Mouse (Mus musculus) left cerebral cortex, adult 11 months (tissue): ENCODE data around the gene Asap2.
A peak's percentile ranks its signal among the peaks of the same experiment; 100 is the strongest.

ENCODE experiments used
- DNase-seq: peaks from one replicate; pipeline ENCODE4 v3.0.0; 2022; ENCODE audit warnings: low spot score

Gene Asap2

DNA sequence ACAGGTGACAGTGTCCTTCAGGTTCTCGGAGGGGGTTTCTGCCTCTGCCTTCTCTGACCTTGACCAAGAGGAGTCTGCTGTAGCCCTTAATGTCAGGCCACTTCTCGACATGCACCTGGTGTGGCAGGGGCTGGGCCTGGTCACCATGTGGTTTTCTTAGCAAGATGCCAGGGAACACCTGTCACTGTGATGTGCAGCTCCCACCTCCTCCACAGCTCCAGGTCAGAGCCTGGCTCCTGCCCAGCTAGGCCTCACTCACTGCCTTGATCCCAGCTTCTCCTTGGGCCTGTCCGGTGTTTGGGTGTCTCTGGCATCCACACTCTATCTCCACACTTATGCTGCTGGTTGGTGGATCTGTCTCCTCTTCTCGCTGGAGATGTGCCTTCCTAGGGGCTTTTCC lies 142.8 kb downstream of the Asap2 start:
- no peak for DNase-seq

- no peak for DNase-seq
Observed at GRCm38 (mm10) chr12:21133972-21134859, 144.0 kb downstream of the Asap2 start.

DNA sequence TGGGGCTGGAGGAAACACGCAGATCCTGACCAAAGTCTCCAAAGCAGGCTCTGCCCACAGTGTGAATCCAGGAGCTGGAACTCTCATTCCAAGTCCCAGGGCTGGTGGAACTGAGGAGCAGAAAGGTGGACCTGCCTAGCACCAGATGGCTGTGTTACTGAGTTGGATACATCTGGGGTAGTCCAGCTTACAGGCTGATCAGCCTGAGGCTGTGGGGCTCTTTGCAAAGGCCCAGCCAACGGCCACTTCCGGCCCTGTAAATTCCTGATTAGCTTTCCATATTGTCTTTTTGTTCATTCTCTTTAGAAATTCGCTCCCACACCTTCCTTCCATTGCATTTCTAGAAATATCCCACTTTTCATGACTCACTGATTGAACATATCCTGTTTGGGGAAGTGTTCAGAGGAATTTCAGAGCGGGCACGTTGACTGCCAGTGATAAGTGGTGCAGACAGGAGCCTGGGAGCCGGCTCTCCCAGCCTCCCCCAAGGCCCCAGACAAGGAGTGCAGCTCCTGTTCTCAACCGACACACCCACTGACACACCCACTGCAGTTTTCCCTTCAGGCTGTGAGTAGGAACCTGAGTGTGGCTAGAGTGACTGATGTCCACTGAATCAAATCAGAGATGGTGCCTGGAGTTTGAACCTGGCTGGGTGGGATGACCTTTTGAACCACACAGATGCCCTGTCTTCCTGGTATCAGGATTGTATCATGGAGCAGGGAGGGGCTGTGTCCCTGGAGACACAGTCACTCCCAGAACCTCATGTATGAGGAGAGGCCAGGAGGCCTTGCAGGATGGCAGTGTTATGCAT lies 145.6 kb downstream of the Asap2 start:
- no peak for DNase-seq

- DNase-seq: no peak
Observed at GRCm38 (mm10) chr12:21136462-21136751, 146.1 kb downstream of the Asap2 start.

- no peak for DNase-seq
Observed at GRCm38 (mm10) chr12:21139560-21139959, 149.3 kb downstream of the Asap2 start.

- DNase-seq: peak; percentile 47
Observed at GRCm38 (mm10) chr12:21140153-21140552, 149.9 kb downstream of the Asap2 start.

DNA sequence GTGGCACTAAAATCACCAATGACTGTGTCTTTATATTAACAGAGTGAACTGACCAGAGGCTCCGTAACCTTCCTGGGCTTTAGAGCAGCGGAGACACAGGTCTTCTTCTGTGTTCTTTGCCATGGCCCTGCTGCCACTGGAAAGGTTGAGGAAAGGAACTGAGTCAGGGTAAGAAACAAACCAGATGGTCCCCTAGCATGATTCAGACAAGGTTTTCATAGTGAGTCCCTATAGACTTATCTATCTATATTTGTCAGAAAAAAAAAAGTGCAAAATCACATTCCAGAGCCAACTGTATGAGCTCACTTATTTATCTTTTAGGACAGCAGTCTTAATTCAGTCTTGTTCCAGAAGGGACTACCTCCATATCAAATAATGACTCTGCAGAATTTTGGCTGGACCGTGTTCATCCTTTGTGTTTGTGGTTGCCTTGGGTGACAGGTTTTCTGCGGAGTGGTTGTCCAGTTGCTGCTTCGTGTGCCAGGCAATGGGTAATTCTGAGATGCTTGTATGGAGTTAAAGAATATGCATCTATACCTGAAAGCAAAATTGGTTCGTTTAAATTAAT lies 150.6 kb downstream of the Asap2 start:
- no peak for DNase-seq

GRCm38 (mm10) chr12:21141691-21142300 lies 151.5 kb downstream of the Asap2 start:
- no peak for DNase-seq

GRCm38 (mm10) chr12:21142489-21143254 lies 152.4 kb downstream of the Asap2 start:
- no peak for DNase-seq

DNA sequence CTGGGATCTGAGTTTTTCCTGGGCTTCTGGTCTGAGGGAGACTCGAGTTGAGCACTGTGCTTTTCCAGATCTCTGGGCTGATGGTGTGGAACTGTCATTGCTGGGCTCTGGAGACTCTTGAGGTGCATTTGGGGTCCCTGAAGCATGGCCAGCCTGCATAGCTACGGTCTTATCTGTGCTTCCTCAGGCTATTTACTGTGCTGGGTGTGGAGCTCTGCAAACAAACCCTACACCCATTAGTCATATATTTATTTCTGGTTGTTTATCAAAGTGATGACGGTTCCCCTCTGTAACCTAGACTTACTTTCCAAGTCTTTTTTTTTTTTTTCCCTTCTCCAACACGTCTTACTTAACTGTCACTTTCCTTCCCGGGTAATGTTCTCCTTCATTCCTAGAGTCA lies 154.3 kb downstream of the Asap2 start:
- DNase-seq: no peak

DNA sequence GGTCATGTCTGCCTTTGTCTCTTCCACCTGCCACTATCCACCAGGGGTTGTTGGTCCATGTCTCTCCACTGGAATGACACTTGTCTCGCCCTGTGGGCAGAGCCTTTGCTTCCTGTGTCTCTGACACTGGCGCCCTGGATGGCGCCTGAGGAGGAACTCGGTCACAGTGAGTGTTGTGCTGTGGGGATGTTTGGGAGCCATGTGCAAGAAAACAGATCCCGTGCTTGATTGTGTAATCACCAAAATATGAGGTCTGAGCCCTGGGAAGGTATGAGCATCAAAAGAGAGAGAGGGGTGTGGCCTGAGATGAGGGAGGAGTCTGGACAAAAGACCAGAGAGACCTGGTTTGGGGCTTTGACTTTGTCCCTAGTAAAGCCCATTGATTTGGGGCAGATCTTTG lies 154.8 kb downstream of the Asap2 start:
- no peak for DNase-seq

GRCm38 (mm10) chr12:21146826-21147225 lies 156.6 kb downstream of the Asap2 start:
- DNase-seq: no peak

- DNase-seq: peak; percentile 50
Observed at GRCm38 (mm10) chr12:21153279-21153707, 163.0 kb downstream of the Asap2 start.

DNA sequence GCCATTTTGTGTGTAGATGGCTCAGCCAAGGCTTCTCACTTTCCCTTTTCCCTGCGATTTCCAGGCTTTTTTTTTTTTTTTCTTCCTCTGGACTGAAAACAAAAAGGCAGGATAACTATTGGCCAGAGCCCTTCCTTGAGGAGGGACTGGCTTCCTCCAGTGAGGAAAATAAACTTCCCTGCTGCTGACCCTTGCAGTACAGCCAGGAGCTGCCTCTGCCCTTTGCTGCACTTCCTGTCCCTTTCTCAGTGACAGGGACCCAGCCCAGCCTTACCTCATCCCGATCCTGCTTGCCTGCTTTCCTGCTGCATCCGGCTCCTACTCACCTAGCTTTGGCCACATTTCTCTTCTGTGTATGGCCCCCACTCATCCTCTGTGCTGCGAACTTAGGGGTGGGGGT lies 164.8 kb downstream of the Asap2 start:
- DNase-seq: no peak

GRCm38 (mm10) chr12:21159304-21159703 lies 169.0 kb downstream of the Asap2 start:
- DNase-seq: no peak

DNA sequence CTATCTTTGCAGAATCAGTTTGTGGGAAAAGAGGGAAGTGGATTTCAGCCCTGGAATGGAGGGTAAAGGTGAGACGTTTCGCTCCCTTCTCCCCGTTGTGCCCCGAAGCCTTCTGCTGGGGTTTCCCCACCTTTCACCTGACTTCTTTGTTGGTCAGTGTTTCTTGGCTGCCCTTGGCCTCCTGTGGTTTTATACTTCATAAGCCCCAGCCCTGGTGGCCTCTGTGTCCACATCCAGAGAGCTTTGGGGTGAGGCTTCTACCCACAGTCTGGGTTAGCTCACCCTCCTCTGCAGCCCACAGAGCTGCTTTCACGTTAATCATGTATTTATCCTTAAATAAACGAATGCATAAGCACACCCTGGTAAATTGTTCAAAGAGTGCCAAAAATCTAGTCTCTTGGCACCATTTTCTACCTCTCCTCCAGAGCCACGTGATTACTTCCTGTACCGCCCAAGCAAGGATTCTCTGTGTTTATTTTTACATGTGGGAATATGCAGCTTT lies 170.1 kb downstream of the Asap2 start:
- no peak for DNase-seq

DNA sequence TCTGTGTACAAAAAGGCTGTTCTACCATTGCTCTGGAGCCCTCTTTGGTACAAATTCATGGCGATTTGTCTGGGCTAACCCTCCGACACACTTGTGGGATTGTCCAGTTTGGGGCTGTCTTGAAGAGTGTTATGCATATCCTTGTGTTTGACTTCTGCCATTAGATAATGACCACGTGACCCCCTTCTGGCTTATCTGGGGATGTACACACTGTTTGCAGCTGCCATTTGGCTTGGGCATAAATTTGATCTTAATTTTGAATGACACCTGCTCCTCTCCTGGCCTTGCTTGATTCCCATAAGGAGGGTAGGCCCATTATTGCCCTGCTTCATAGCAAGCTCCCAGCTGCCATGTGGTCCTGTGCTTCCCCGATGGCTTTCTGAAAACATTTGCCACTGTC lies 171.6 kb downstream of the Asap2 start:
- DNase-seq: no peak

- DNase-seq: no peak
Observed at GRCm38 (mm10) chr12:21163706-21164105, 173.4 kb downstream of the Asap2 start.

- DNase-seq: no peak
Observed at GRCm38 (mm10) chr12:21164251-21164650, 174.0 kb downstream of the Asap2 start.

DNA sequence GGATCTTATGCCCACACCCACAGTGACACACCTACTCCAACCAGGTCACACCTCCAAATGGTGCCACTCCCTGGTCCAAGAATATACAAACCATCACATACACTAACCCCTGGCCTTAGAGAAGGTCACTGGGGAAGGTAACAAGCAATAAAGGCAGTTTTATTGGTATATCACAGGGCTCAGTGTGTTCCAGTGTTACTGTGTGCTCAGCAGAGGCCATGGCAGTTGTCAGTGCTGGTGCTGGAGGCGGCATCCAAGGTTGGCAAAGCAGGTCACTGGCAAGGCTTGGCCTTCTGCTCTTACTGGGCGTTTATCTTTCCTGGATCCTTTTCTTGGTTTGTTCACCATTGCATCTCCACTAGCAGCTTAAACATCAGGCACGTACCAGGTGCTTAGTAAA lies 174.9 kb downstream of the Asap2 start:
- no peak for DNase-seq

DNA sequence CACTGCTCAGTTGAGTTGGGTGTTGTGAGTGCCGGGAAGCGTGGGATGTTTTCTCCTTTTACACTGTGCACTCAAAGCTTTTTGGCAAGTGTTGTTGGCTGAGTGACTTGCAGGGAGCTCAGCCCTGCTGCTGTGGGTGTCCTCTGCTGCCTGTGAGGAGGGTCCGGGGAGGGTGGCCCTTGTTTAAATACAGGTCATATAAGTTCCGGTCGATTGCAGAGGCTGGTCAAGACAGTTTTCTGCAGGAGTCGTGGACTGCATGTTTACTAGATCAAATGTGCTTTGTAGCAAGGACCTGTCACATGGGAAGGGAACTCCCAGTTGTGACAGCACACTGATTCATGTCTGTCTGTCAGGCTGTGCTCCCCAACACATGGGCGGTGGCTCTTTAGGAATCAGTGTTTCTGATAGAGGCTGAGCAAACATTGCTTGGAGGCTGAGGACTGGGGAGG lies 175.7 kb downstream of the Asap2 start:
- DNase-seq: peak; percentile 51
